Mouse (Mus musculus) E14TG2a.4 (cell line): ENCODE results near the gene Laptm4a.

Source experiments
- CTCF ChIP-seq: conservative IDR thresholded peaks from 2 replicates; pipeline ENCODE4 v1.5.1; 2014; ENCODE audit warnings: low read length
- NANOG ChIP-seq: IDR thresholded peaks from 2 replicates; pipeline ENCODE4 v1.6.1; 2014; ENCODE audit warnings: borderline replicate concordance, low read length, mixed read lengths
- POU5F1 ChIP-seq: IDR thresholded peaks from 2 replicates; pipeline ENCODE4 v1.6.1; 2014; ENCODE audit warnings: low read length, borderline replicate concordance

- TF ChIP-seq NANOG (no peak), CTCF (no peak), POU5F1 (no peak)
Observed at GRCm38 (mm10) chr12:8875583-8875982, 45.9 kb upstream of the Laptm4a start.
